Mouse (Mus musculus): ENCODE data around the gene Ccnb2. TPM values are rescaled to one million over a fixed set of nuclear protein-coding genes. Genes with fewer than 3 reads are reported as not detected.

Gene Ccnb2
- polyA plus RNA-seq, 1 experiment: not detected

GRCm38 (mm10) chr9:70391660-70392562 is 29.4 kb downstream of the Ccnb2 start:
- Histone ChIP-seq H3K4me1 (ENCODE audit: control insufficient read depth, insufficient read depth, insufficient read length, low read length) (no peaks in the 10 kb centered on the region), H3K27ac (replicated peaks; ENCODE audit: low read depth, low read length) (no peak overlapping the region), H3K4me3 (ENCODE audit: insufficient read depth, low read depth, low read length) (no peak overlapping the region)

- Histone ChIP-seq H3K4me3 (ENCODE audit: insufficient read depth, low read depth, low read length) (no peak overlapping the region), H3K27ac (replicated peaks; ENCODE audit: low read depth, low read length) (no peak overlapping the region), H3K4me1 (ENCODE audit: control insufficient read depth, insufficient read depth, insufficient read length, low read length) (no peaks in the 10 kb centered on the region)
These were observed 30.3 kb downstream of the Ccnb2 start for GRCm38 (mm10) chr9:70391042-70391441.

GRCm38 (mm10) chr9:70389548-70389947 is 31.8 kb downstream of the Ccnb2 start:
- Histone ChIP-seq H3K27ac (replicated peaks; ENCODE audit: low read depth, low read length) (no peak overlapping the region), H3K4me3 (ENCODE audit: insufficient read depth, low read depth, low read length) (no peak overlapping the region)

GRCm38 (mm10) chr9:70387410-70388119 is 33.8 kb downstream of the Ccnb2 start:
- no peak overlapping the region for H3K4me3 ChIP-seq (ENCODE audit: insufficient read depth, low read depth, low read length)
- no peaks in the 10 kb centered on the region for H3K4me1 ChIP-seq (ENCODE audit: control insufficient read depth, insufficient read depth, insufficient read length, low read length)
- no peak overlapping the region for H3K27ac ChIP-seq (replicated peaks; ENCODE audit: low read depth, low read length)

More at GRCm38 (mm10) chr9:70389548-70389947, 31.8 kb downstream of the Ccnb2 start:
- H3K4me1 ChIP-seq (ENCODE audit: control insufficient read depth, insufficient read depth, insufficient read length, low read length): no peaks in the 10 kb centered on the region

GRCm38 (mm10) chr9:70384958-70385728 is 36.2 kb downstream of the Ccnb2 start:
- Histone ChIP-seq H3K27ac (replicated peaks; ENCODE audit: low read depth, low read length) (no peak overlapping the region), H3K4me1 (ENCODE audit: control insufficient read depth, insufficient read depth, insufficient read length, low read length) (peaks cover 2% of the 10 kb centered on the region; the same call in 1 of the 2 replicates), H3K4me3 (ENCODE audit: insufficient read depth, low read depth, low read length) (no peak overlapping the region)

GRCm38 (mm10) chr9:70384494-70384893 is 36.9 kb downstream of the Ccnb2 start:
- Histone ChIP-seq H3K4me3 (ENCODE audit: insufficient read depth, low read depth, low read length) (no peak overlapping the region), H3K27ac (replicated peaks; ENCODE audit: low read depth, low read length) (no peak overlapping the region), H3K4me1 (ENCODE audit: control insufficient read depth, insufficient read depth, insufficient read length, low read length) (peaks cover 2% of the 10 kb centered on the region; the same call in 1 of the 2 replicates)

- Histone ChIP-seq H3K27ac (replicated peaks; ENCODE audit: low read depth, low read length) (no peak overlapping the region), H3K4me1 (ENCODE audit: control insufficient read depth, insufficient read depth, insufficient read length, low read length) (peaks cover 2% of the 10 kb centered on the region; the same call in 1 of the 2 replicates), H3K4me3 (ENCODE audit: insufficient read depth, low read depth, low read length) (no peak overlapping the region)
These were observed 37.6 kb downstream of the Ccnb2 start for GRCm38 (mm10) chr9:70383750-70384149.

- Histone ChIP-seq H3K27ac (replicated peaks; ENCODE audit: low read depth, low read length) (no peak overlapping the region), H3K4me3 (ENCODE audit: insufficient read depth, low read depth, low read length) (no peak overlapping the region), H3K4me1 (ENCODE audit: control insufficient read depth, insufficient read depth, insufficient read length, low read length) (peaks cover 2% of the 10 kb centered on the region; the same call in 1 of the 2 replicates)
These were observed 39.3 kb downstream of the Ccnb2 start for GRCm38 (mm10) chr9:70382091-70382490.

GRCm38 (mm10) chr9:70379502-70380467 is 41.6 kb downstream of the Ccnb2 start:
- no peak overlapping the region for H3K27ac ChIP-seq (replicated peaks; ENCODE audit: low read depth, low read length)
- no peak overlapping the region for H3K4me3 ChIP-seq (ENCODE audit: insufficient read depth, low read depth, low read length)
- peaks cover 2% of the 10 kb centered on the region; the same call in 1 of the 2 replicates for H3K4me1 ChIP-seq (ENCODE audit: control insufficient read depth, insufficient read depth, insufficient read length, low read length)

GRCm38 (mm10) chr9:70371638-70372037 is 49.7 kb downstream of the Ccnb2 start:
- no peaks in the 10 kb centered on the region for H3K4me1 ChIP-seq (ENCODE audit: control insufficient read depth, insufficient read depth, insufficient read length, low read length)

GRCm38 (mm10) chr9:70366898-70367297 is 54.4 kb downstream of the Ccnb2 start:
- Histone ChIP-seq H3K4me1 (ENCODE audit: control insufficient read depth, insufficient read depth, insufficient read length, low read length) (no peaks in the 10 kb centered on the region), H3K27ac (replicated peaks; ENCODE audit: low read depth, low read length) (no peak overlapping the region), H3K4me3 (ENCODE audit: insufficient read depth, low read depth, low read length) (no peak overlapping the region)

More at GRCm38 (mm10) chr9:70371638-70372037, 49.7 kb downstream of the Ccnb2 start:
- no peak overlapping the region for H3K4me3 ChIP-seq (ENCODE audit: insufficient read depth, low read depth, low read length)
- no peak overlapping the region for H3K27ac ChIP-seq (replicated peaks; ENCODE audit: low read depth, low read length)

GRCm38 (mm10) chr9:70365915-70366314 is 55.4 kb downstream of the Ccnb2 start:
- Histone ChIP-seq H3K4me3 (ENCODE audit: insufficient read depth, low read depth, low read length) (no peak overlapping the region), H3K27ac (replicated peaks; ENCODE audit: low read depth, low read length) (no peak overlapping the region), H3K4me1 (ENCODE audit: control insufficient read depth, insufficient read depth, insufficient read length, low read length) (no peaks in the 10 kb centered on the region)

GRCm38 (mm10) chr9:70364741-70365140 is 56.6 kb downstream of the Ccnb2 start:
- Histone ChIP-seq H3K4me3 (ENCODE audit: insufficient read depth, low read depth, low read length) (no peak overlapping the region), H3K4me1 (ENCODE audit: control insufficient read depth, insufficient read depth, insufficient read length, low read length) (no peaks in the 10 kb centered on the region), H3K27ac (replicated peaks; ENCODE audit: low read depth, low read length) (no peak overlapping the region)
